Mouse (Mus musculus): ENCODE results near the gene Agbl1.
"Not testable (repeated sequence)": the region's sequence is repeated elsewhere in the genome, so short reads cannot be mapped to it uniquely, and the experiment has no call there.

The Agbl1 gene

DNA sequence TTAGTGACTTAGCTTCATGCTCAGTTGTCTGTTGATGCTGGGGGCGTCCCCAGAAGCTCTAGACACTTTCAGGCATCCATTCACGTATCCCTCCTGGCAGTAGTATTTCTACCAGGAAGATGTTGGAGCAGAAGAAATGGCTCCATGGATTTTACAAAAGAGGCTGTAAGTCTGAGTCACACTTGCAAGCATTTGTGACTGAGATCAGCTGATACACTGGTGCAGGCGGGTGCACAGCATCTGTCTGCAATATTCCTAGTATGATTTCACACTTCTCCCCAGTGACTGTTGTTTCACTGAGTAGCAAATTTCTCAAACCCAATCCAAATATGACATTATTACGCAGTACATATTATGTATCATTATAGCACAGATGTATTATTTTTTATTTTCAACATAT is 332.8 kb downstream of the Agbl1 start:
- DNase-seq (ENCODE audit: low read depth in 2 of 2, low spot score in 2 of 2): no peak

DNA sequence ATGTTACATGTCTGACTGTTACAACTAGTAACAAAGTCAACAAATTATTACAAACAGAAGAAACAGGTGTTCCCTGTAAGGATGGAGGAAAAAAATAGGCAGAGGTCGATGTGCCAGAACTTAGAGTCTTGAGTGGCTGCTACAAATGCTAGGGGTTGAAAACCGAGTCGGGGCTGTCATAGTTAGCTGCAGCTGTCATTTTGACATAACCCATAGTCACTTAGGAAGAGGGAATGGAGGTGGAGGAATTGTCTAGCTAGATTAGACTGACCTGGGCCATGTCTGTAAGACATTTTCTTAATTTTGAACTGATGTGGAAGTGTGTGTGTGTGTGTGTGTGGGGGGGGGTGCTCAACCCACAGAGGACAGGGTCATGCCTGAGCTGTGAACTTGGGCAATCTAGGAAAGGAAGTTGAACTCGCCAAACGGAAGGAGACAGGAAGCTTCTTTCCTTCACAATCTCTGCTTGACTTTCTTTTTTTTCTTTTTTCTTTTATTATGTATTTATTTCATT is 364.9 kb downstream of the Agbl1 start:
- no peak for DNase-seq (ENCODE audit: low read depth in 2 of 2, low spot score in 2 of 2)

DNA sequence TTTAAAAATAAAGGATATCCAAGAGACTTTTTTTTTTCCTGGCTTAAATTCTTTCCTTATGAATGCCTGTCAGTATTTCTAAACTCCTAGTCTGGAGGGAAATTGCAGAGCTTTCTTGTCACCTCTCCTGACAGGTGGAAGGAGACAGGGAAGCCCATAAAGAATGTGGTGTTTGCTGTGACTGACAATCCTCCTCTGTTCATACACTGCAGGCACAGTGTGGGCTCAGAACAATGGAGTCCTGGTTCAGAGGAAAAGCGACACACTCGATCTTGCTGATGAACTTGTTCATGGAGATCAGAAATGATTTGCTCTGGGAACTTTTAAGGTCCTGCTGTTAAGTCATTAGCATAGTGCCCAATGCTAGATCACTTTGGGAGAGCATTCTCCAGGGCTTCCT is 368.1 kb downstream of the Agbl1 start:
- no peak for DNase-seq (ENCODE audit: low read depth in 2 of 2, low spot score in 2 of 2)

DNA sequence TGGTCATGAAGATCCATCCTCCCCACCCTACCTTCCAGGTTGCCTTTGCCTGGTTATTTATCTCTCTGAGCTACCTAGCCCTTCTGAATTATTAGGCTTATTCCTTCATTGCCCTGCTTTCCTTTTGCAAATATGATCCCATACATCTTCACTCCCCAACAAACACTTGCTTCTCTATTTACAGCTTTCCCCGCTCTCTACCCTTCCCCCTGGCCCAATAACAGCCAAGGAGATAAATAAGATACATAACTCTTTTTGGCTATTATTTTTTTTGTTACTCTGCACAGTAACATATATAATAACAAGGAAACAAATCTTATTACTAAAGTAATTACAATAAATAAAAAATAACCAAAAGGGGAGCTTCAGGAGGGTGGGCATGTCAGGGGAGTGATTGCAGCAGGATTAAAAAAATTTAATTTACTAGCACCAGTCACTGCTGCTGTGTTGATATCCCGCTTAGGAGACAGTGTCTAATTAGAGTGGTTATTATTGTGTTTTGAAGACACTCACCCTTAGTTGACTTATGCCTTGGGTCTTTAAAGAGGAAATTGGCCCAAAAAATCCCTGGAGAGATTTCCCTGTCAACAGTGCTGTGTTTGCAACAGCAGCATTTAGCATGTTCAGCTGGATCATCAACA is 370.5 kb downstream of the Agbl1 start:
- DNase-seq (ENCODE audit: low read depth in 2 of 2, low spot score in 2 of 2): no peak

DNA sequence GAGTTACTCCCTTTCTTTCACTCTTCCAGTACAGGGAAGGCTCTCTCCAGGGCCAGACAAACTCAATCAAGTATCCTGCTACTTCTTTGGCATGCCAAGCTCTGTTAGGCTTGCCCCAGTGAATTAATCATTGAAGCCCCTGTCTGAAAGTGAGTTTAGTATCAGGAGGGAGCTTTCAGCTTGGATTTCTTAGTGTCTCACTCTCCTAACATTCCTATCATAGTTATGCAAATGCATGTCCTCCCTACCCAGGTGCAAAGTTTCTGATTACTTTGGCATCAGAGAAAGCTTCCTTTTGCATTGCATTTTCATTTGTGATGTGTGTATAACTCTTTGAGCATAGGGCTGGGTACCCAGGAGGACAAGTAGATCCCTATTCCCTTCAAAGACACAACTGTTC is 399.8 kb downstream of the Agbl1 start:
- DNase-seq (ENCODE audit: low read depth in 2 of 2, low spot score in 2 of 2): no peak

DNA sequence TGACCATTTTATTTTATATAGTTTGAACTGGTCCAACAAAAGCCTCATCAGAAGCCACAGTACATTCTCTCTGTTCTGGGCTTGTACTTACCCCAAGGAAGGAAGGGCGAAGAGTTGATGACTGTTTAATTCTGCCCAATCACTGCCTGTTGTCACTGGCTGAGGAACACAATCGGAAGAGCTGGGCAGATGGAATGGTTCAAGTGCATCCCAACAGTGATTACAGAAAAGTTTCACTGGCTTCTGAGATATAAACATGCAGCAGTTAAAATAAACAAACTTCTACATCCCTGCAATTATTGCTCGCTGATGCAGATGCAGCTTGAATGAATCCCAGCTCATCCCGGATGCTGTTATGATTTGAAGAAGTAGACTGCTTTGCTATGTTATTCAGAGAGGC is 421.3 kb downstream of the Agbl1 start:
- DNase-seq (ENCODE audit: low read depth in 2 of 2, low spot score in 2 of 2): no peak

DNA sequence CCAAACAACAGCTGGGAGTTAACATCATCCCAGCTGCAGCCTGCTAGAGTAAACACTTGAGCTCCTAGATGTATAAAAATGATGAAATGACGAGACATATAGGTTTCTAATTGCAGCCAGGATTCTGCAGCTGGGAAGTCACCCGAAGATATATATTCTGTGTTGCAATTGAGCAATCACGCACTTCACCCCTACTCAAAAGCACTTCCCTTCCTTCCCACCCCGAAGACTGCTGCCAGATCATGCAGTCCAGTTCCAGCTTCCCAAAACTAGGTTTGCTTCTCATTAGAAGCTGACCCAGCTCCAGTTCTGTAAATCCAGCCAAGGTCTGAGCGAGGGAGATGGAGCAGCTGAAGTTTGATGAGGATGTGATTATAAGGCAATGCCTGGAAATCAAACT is 431.4 kb downstream of the Agbl1 start:
- DNase-seq (ENCODE audit: low read depth in 2 of 2, low spot score in 2 of 2): no peak

DNA sequence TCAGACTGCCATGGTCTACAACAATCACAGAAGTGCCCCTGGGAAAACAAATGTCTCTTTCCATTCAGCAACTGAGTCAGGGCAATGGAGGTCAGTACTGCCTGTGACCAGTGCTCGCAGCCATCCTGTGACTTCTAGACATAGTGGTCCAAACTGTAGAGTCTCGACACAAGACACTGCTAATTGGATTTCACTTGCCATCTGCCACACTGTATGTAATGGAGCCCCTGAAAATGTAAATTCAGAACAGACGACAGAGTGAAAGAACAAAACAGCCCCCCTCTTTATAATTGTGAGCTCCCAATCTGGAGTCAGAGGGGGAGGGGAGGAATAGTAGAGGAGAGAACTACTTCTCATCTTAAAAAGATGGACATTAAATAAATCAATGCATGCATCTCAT is 445.2 kb downstream of the Agbl1 start:
- no peak for DNase-seq (ENCODE audit: low read depth in 2 of 2, low spot score in 2 of 2)

DNA sequence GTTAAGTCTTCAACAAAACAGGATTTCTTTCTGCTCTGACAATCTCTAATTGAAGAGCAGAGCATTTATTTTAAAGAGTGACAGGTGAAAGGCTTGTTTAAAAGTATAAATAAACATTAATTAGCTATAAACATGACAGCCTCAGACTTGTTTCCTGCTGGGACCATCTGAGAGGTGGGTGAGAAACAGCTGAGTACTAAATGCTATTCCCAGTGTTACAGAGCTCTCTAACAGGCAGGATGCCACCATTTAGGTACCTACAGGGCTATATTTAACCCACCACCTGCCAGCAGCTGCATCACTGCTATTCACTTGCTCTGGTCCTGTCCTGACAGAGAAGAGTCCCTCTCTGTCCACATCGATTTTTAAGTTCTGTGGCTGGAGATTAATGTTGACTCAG is 471.5 kb downstream of the Agbl1 start:
- no peak for DNase-seq (ENCODE audit: low read depth in 2 of 2, low spot score in 2 of 2)

DNA sequence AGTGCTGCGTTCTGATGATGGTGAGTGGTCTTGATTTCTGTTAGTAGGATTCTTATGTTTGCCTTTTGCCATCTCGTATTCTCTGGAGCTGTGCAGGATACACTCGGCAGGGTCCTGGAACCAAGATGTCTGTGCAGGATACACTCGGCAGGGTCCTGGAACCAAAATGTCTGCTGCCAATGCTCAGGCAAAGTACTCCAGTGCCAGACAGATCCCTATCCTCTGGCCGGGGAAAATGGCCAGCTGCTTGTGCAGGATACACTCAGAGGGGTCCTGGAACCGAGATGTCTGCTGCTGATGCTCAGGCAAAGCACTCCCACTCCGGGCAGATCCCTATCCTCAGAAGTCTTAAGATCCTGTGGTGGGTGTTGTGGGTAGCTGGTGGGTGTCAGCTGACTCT is 502.5 kb downstream of the Agbl1 start:
- not testable (repeated sequence) for DNase-seq (ENCODE audit: low read depth in 2 of 2, low spot score in 2 of 2)

DNA sequence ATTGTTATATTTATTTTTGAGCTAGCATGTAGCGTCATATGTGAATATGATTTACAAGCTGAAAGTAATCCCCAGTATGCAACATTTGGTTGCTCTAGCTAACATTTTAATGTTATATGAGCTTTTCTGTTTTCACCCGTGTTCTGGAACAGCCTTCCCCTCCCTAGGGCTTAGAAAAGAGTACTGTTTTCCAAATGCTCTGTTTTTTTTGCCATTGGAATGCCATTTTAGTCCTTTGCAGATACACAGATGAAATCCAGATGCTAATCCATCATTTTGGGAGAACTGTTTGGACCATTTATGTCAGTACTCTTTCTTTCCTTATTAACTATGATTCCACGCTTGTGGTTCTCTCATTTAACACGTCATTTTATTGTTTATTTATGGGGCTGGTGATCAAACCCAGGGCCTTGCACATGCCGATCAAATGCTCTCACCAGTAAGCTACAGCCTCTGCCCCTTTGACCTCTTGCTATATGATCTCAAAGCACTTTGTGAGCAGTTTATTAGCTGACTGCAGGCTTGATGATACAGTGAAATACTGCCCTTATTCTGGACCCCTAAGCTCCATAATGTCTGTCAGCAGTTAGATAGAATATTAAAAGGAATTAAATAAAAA is 547.7 kb downstream of the Agbl1 start:
- DNase-seq (ENCODE audit: low read depth in 2 of 2, low spot score in 2 of 2): no peak

DNA sequence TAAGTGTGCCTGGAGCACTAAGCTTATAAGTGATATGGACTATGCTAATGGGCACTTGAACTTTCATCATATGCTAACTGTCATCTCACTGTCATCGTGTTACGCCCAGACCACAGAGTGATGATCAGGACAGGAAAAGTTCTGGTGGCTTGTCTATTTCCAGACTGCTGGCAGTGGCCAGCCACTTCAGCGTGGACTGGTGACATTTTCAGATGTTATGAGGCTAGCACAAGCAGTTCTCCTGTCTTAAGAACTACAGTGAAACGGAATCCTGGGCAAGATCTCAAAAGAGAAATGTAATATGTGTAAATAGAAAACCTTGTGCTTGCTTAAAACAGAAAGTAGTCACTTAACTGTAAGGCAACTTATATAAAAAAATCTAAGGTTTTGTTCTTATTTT is 550.8 kb downstream of the Agbl1 start:
- DNase-seq (ENCODE audit: low read depth in 2 of 2, low spot score in 2 of 2): no peak

DNA sequence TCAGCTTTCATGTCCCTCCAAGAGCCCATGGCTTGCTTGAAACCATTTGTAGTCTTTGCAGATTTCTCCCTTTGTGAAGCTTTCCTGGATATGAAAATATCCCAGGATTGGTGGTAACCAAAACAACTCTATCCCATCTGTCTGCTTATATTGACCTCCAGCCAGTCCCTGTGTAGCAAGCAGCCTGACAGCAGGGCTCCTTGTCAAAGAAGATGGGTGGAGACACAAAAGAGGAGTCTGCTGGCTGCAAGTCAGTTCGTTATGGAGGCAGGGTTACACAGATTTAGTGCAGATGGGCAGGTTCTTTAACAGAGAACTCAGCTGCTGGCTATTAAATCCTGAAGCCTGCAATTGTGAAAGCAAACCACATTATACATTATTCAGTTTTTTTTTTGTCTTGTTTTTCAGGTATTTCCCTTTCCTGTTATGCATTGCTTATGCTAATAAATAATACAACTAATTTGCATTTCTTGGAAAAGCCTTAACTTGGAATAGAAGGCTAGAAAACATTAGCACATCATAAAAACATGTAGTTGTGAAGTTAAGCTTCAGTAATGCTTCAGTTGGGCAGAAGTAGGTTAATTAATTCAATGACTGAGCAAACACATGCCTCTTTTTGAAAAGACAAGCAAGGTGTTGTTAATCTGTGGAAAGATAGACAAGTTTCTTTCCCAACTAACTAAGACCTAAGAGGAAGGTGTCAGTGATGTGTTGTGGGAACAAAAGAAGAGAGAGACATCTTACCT is 559.0 kb downstream of the Agbl1 start:
- no peak for DNase-seq (ENCODE audit: low read depth in 2 of 2, low spot score in 2 of 2)

DNA sequence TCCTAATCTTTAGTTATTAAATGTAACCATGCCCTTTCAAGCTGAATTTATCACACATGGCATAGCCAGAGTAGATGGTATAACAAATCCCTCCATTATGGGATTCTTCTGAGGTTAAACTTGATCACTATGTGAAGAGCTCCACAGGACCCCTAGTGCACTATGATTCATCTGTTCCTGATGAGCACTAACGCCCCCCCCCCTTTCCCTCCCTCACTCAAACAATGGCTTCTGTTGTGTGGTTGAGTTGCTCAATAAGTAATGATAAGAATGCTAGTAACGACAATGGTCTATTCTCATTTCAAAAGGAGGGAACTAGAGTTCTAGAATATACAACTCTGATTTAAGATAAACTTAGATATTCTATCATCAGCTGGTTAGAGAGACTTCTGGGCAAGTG is 560.4 kb downstream of the Agbl1 start:
- DNase-seq (ENCODE audit: low read depth in 2 of 2, low spot score in 2 of 2): no peak

DNA sequence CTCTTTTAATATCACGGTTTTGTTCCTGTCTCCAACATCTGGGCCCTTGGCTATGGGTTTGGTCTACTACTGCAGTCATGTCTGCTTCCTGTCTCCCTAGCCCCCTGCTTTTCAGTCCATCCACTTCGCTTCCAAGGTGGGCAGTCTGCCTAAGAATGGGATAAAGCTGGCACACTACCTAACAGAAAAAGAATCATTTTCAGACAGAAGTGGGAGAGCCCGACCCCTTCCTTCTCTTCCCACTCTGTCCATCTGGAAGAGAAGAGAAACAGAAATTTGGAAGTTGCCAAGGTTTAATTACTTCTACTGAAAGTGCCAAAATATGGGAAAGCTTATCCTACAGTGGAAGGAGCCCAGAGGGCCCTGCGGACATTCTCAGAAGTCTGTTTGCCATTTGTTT is 561.6 kb downstream of the Agbl1 start:
- DNase-seq (ENCODE audit: low read depth in 2 of 2, low spot score in 2 of 2): no peak

DNA sequence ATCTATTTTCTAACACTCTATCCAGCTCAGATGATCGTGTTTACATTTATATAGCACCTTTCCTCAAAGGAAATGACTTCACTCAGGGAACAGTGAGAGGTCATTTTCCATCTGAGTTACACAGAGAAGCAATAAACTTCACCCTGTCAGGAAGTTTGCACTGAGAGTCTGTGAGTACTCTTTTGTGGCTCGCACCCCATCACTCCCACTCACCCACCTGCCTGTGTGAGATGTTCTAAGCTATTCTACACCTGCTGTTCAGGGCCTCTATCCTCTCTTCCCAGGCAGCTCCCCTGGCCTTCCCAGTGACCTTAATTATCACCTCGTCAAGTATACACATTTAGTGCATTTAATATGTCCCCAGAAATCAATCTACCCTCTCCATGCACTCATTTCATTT is 580.3 kb downstream of the Agbl1 start:
- DNase-seq (ENCODE audit: low read depth in 2 of 2, low spot score in 2 of 2): no peak

DNA sequence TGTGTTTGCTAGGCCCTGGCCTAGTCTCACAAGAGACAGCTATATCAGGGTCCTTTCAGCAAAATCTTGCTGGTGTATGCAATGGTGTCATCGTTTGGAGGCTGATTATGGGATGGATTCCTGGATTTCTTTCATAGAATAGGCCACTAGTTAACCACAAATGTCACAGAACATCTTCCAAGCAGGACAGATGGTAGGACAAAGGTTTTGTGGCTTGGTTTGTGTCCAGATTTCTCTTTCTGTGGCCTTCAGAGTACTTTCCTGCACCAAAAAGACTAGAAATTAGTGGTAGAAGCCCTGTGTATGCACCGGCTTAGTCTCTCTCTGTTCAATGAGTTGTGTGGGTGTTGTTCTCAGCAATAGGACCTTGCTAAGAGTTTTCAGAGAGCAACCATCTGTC is 590.9 kb downstream of the Agbl1 start:
- DNase-seq (ENCODE audit: low read depth in 2 of 2, low spot score in 2 of 2): no peak

DNA sequence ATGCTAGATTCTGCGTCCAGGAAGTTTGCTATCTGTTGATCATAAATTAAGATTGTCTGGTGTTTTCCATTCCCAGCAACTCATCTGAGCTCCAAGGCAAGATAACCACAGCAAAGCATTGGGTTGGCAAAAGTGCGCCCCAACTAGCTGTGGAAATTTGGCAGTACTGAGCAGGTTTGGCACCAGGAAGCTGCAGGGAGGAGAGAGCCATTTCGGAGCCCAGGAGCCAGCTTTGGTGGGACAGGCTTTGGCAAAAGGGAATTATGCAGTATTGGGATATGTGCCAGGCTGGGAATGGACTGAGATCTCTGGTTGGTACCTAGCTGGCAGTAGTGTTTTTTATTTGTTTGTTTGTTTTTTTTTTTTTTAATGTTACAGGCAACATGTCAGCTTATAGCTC is 612.5 kb downstream of the Agbl1 start:
- DNase-seq (ENCODE audit: low read depth in 2 of 2, low spot score in 2 of 2): no peak

DNA sequence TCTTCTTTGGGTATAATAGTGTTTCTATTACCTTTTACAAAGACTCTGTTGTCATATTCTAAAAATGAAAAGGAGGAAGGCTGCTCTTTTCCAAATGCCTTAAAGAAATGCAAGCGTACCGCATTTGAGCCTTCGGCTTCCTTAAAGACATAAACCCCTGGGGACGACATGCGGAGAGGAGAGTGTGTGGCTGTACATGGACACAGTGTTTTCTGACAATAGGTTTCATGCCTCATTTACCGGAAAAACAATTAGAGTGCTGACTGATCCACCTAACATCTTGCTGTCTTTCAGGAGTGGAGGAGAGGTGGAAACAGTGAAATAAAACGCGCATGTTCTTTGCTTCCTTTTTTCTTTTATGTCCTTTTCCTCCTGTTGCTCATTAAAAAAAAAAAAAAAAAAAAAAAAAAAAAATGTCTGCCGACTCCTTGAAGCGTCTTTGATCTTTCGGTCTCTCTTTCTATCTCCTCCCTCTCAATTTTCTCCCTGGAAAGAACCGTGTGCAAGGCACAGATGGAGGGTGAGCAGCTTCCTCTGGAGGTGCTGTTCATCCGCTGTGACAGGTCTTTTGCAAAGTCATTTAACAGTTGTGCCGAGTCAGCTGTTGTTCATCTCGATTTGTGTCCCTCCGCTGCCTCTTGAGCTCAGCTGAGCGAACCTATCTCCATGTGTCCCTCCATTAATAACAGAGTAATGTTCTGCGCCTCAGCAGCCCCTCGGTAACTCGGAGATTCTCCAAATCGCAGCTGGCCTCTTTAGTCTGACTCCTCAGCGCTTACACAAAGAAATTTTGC is 659.9 kb downstream of the Agbl1 start:
- DNase-seq (ENCODE audit: low read depth in 2 of 2, low spot score in 2 of 2): no peak

DNA sequence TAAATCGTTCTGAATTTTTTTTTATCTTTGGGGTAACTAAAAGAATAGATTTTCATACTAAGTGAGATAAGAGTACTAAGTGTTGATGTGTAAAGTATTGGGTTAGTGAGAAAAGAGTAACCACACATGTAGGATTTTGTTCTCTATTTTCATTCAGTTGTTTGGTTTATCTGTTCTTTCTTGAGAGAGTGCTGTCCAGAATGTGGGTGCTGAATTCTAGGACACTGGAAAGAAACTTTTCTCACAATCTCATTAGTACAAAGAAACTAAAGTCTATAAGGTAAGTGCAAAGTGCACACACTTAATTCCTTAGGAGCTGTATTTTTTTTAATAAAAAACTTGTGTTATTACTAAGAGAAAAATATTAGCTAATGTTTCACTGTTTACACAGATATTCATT is 674.4 kb downstream of the Agbl1 start:
- DNase-seq (ENCODE audit: low read depth in 2 of 2, low spot score in 2 of 2): no peak

DNA sequence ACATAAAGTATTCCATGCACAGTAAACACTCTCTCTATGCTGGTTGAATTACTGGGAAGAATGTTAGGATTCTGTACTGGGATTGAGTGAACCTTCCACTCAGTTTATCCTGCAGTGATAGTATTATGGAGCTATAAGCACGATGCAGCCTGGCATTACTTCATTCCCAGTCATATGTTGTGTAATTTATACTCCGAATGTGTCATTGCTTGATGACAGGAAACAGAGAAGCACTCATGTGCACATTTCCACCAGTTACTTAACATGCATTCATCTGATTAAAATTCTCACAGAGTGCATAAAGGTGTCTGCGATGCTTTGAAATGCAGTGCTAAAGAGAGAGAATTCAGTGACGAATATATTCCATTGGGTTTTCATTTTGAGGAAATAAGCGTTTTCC is 682.0 kb downstream of the Agbl1 start:
- no peak for DNase-seq (ENCODE audit: low read depth in 2 of 2, low spot score in 2 of 2)

DNA sequence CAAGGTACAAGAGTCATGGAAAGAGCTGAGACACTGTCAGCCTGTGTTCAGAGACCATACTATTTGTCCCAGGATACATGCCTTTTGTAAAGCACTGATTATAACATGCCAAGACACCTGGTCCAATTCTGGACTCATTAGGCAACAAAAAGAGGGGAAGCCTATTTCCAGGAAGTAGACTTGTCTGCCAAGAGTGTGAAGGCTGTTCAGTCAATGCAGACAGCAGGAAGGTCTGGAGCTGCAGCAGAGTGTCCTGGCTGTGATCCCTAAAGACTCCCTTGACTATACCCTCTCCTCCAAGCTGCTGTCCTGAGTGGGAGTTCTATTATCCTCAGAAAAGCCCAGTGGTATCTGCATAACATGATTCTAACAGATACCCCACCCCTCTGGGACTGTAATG is 689.2 kb downstream of the Agbl1 start:
- DNase-seq (ENCODE audit: low read depth in 2 of 2, low spot score in 2 of 2): no peak

Data from CD8-positive naive resting alpha-beta T cell, adult 2 months (primary cell).